Mouse (Mus musculus) heart, postnatal 0 days (tissue): ENCODE data around the gene Fads1. TPM values are rescaled to one million over a fixed set of nuclear protein-coding genes. Genes with fewer than 3 reads are reported as not detected.
A peak's percentile ranks its signal among the peaks of the same experiment; 100 is the strongest.

Experiments
- ATAC-seq: fragments of 200-750 bp; cut with Nextera tagmentation; 2 replicates; pipeline ENCODE4 v1.8.0; 2017; ENCODE audit warnings: low read depth, moderate number of reproducible peaks, moderate library complexity; ENCODE audit not compliant: insufficient read depth
- DNase-seq: peaks from one replicate; pipeline ENCODE4 v3.0.0-alpha.2; 2016; ENCODE audit warnings: low spot score
- H3K27ac ChIP-seq: fragments of 300-500 bp; sonication (generic); 2 replicates; pipeline ENCODE4 v1.5.1; 2014; ENCODE audit warnings: low read depth, mild to moderate bottlenecking
- H3K27me3 ChIP-seq: fragments of 300-500 bp; sonication (generic); 2 replicates; pipeline ENCODE4 v1.6.1; 2014; ENCODE audit warnings: low read length, mixed read lengths; ENCODE audit not compliant: control insufficient read depth, insufficient read depth
- H3K36me3 ChIP-seq: fragments of 300-500 bp; sonication (generic); replicated peaks from 2 replicates; pipeline ENCODE4 v1.6.1; 2014; ENCODE audit warnings: low read length, mixed read lengths; ENCODE audit not compliant: control insufficient read depth, insufficient read depth
- H3K4me1 ChIP-seq: fragments of 300-500 bp; sonication (generic); 2 replicates; pipeline ENCODE4 v1.6.1; 2014; ENCODE audit warnings: antibody characterized with exemption; ENCODE audit not compliant: control insufficient read depth, insufficient read depth
- H3K4me2 ChIP-seq: fragments of 300-500 bp; sonication (generic); 2 replicates; pipeline ENCODE4 v1.6.1; 2014; ENCODE audit warnings: low read depth, mild to moderate bottlenecking, low read length, moderate library complexity
- H3K4me3 ChIP-seq: fragments of 300-500 bp; sonication (generic); 2 replicates; pipeline ENCODE4 v1.5.1; 2014; ENCODE audit warnings: low read depth, low read length
- H3K9ac ChIP-seq: fragments of 300-500 bp; sonication (generic); replicated peaks from 2 replicates; pipeline ENCODE4 v1.6.1; 2014; ENCODE audit warnings: low read depth, low read length, mixed read lengths
- H3K9me3 ChIP-seq: fragments of 300-500 bp; sonication (generic); replicated peaks from 2 replicates; pipeline ENCODE4 v1.6.1; 2016; ENCODE audit warnings: low read length; ENCODE audit not compliant: control insufficient read depth
- CTCF ChIP-seq: IDR thresholded peaks from 2 replicates; pipeline ENCODE4 v1.5.1; 2016; ENCODE audit warnings: antibody characterized with exemption, control low read depth, low read depth
- EP300 ChIP-seq: IDR thresholded peaks from 2 replicates; pipeline ENCODE4 v1.6.1; 2016; ENCODE audit warnings: antibody characterized with exemption, low read depth
- WGBS: fragments of 180-500 bp; shearing (Covaris S2); extraction: QIAGEN DNeasy Blood & Tissue Kit; methylation state at CpG from one replicate; pipeline ENCODE4 v1.1.7; 2014; 5-methylcytosine and 5-hydroxymethylcytosine counted together
- polyA plus RNA-seq: library from polyadenylated mRNA; unstranded; fragments of >200 nt; fragmentation: Nextera tagmentation; extraction: Ambion mirVana; gene quantifications from 2 replicates; pipeline ENCODE4 v1.2.1, GENCODE M21; 2015
- total RNA-seq: library from RNA; depleted of rRNA; stranded (reverse); fragments of >200 nt; gene quantifications from 2 replicates; pipeline ENCODE4 v1.2.3, GENCODE M21; 2014; ENCODE audit warnings: low replicate concordance

Gene Fads1
- total and polyA plus RNA-seq, 2 experiments from 2014 or later: 22.1 to 60.1 TPM

DNA sequence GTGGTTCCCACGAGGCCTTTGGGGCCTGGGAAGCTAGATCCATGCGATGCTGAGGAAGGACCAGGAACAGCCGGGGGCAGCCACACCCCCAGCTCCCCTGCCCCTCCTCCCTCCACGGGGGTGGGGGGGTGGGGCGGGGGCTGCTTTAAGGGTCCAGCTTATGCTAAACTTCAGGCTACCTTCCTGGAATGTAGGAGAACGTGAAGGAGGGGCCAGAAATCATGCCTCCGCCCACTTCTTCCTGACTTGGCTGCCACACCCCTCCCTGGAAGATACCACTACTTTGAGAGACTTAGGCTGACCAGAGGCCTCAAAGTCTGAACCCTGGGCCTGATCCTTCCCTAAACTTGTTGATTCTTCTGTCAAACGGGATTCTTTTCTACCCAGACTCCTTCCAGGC, 40.0 kb downstream of the Fads1 start:
- H3K4me1 ChIP-seq: peaks cover 6% of the 10 kb centered on the region; the same call in 1 of the 2 replicates
- ATAC-seq (no peak), DNase-seq (no peak)
- H3K36me3 ChIP-seq: no peaks in the 10 kb centered on the region
- no peak overlapping the region for H3K4me3 ChIP-seq
- H3K9ac ChIP-seq: no peak overlapping the region
- H3K9me3 ChIP-seq: no peaks in the 10 kb centered on the region
- TF ChIP-seq CTCF (no peak), EP300 (no peak)
- WGBS: 32% methylated on average over 8 of the region's 8 CpGs
- no peak overlapping the region for H3K27ac ChIP-seq
- no peak overlapping the region for H3K4me2 ChIP-seq
- no peaks in the 10 kb centered on the region for H3K27me3 ChIP-seq

DNA sequence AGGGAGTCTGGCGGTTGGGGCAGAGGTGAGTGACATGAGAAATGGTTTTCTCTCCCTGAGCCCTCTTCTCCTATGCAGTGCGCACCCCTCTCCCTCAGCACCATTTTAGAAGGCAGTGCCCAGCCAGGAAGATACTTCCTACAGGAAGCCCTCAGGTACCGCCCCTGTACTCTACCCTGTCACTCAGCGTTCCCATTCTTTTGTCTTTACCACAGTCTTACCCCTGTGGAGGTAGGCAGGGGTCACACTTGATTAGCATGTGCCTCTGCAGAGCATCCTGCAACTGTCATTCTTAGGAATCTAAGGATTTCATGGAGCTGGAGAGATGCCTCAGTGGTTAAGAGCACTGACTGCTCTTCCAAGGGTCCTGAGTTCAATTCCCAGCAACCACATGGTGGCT, 40.9 kb downstream of the Fads1 start:
- no peak overlapping the region for H3K27ac ChIP-seq
- ATAC-seq (no peak), DNase-seq (no peak)
- H3K4me2 ChIP-seq: no peak overlapping the region
- no peaks in the 10 kb centered on the region for H3K9me3 ChIP-seq
- peaks cover 6% of the 10 kb centered on the region; the same call in 1 of the 2 replicates for H3K4me1 ChIP-seq
- H3K27me3 ChIP-seq: no peaks in the 10 kb centered on the region
- 71% methylated on average over 4 of the region's 4 CpGs for WGBS
- H3K4me3 ChIP-seq: no peak overlapping the region
- no peak for TF ChIP-seq EP300
- no peak for TF ChIP-seq CTCF
- no peaks in the 10 kb centered on the region for H3K36me3 ChIP-seq
- H3K9ac ChIP-seq: no peak overlapping the region

DNA sequence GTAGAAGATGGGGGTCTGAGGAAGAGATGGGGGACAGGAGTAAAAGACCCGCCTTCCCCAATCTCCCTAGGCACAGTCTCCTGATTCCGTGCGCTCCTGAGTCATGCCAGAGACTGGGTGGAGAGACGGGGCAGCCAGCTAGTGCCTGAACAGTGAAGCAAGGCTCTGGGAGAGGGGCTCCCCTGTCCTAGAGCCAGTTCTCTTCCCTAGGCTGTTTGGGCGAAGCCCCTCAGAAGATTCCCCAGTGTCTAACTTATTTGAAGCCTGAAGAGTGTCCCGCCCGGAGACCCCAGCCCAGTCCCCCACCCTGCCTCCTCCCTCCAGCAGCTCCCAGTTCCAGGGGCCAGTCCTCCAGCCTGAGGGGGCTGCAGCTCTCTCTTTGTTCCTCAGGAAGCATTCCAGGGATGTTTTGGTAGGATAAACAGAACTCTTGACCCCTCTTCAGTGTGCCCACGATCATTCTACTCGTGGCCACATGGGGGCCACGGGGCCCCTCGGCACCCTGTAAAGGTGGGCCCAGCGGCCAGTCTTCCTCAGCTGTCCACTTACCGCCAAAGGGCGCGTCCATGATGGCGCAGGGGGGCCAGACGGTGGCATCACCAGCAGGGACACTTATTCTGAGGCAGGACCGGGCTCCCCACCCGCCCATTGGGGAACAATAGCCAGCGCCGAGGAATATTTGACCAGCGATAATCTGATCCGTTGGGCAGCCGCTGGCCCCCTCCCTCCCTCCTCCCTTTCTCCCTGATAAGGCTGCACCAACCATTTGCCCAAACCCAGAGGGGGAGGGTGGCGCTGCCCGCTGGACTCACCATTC, 42.2 kb downstream of the Fads1 start:
- Histone ChIP-seq H3K4me2 (peak overlapping the region; percentile 24), H3K9me3 (no peaks in the 10 kb centered on the region), H3K27ac (no peak overlapping the region), H3K4me3 (no peak overlapping the region), H3K27me3 (no peaks in the 10 kb centered on the region), H3K36me3 (no peaks in the 10 kb centered on the region), H3K9ac (no peak overlapping the region), H3K4me1 (peaks cover 6% of the 10 kb centered on the region; the same call in 1 of the 2 replicates)
- WGBS: 16% methylated on average over 25 of the region's 26 CpGs
- TF ChIP-seq EP300 (no peak), CTCF (no peak)
- DNase-seq (no peak), ATAC-seq (no peak)

DNA sequence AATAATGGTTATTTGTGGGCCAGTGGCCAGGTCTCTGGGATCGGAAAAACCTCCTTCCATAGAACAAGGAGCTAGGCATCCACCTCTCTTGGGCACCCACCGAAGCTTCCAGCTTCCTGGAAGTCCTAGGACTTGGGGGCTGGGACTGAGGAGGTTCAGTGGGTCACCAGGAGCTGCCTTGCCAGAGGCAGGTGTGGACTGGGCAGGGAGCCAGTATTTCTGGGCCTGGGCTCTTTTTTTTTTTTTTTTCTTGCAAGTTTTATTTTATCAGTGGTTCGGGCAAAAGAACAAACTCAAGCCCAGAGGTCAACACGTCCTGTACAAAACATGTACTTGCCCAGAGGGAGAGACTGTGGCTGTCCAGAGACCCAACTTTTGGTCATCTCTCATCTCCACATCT, 43.1 kb downstream of the Fads1 start:
- Histone ChIP-seq H3K36me3 (no peaks in the 10 kb centered on the region), H3K4me3 (no peak overlapping the region), H3K9me3 (no peaks in the 10 kb centered on the region), H3K4me1 (peaks cover 6% of the 10 kb centered on the region; the same call in 1 of the 2 replicates), H3K4me2 (no peak overlapping the region), H3K9ac (no peak overlapping the region), H3K27ac (no peak overlapping the region), H3K27me3 (no peaks in the 10 kb centered on the region)
- no peak for ATAC-seq
- DNase-seq: no peak
- no peak for TF ChIP-seq EP300
- no peak for TF ChIP-seq CTCF
- 39% methylated on average over 4 of the region's 4 CpGs for WGBS

DNA sequence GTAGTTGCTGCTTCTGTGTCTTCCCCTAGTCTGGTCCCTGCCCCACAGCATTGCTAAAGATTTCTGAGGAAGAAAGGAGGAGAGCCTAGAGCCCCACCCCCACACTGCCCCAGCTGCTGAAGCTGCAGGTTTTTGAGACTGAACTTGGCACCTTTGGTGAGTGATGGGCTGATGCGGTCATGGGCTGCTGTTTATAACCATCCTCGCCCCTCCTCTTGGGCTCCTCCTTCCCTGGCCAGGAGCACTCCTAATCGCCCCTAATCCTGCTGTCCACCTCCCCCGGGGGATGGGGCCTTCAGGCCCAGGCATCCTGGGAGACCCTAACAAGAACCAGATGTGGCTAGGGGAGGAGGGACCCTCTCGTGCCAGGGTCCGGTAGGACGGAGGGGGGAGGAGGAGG, 48.3 kb downstream of the Fads1 start:
- peaks cover 10% of the 10 kb centered on the region; the same call in 1 of the 2 replicates for H3K27me3 ChIP-seq
- H3K4me2 ChIP-seq: no peak overlapping the region
- H3K4me1 ChIP-seq: no peaks in the 10 kb centered on the region
- ATAC-seq (no peak), DNase-seq (no peak)
- H3K36me3 ChIP-seq: no peaks in the 10 kb centered on the region
- no peaks in the 10 kb centered on the region for H3K9me3 ChIP-seq
- no peak overlapping the region for H3K27ac ChIP-seq
- no peak for TF ChIP-seq CTCF
- no peak for TF ChIP-seq EP300
- no peak overlapping the region for H3K9ac ChIP-seq
- WGBS: 21% methylated on average over 7 of the region's 7 CpGs
- H3K4me3 ChIP-seq: no peak overlapping the region
